Mouse (Mus musculus) ovary, postnatal 36 days (tissue): Measurements from ENCODE around the gene Csta1.

Source experiments
- DNase-seq: peaks from one replicate; pipeline ENCODE4 v3.0.0; 2022; ENCODE audit warnings: low spot score, mixed read lengths

Csta1 gene

GRCm38 (mm10) chr16:36071071-36071449 is 60.0 kb downstream of the Csta1 start:
- DNase-seq, result no peak
